Mouse (Mus musculus): ENCODE results near the gene Slc35e2. TPM values are rescaled to one million over a fixed set of nuclear protein-coding genes. Genes with fewer than 3 reads are reported as not detected.

Slc35e2 gene
- polyA plus RNA-seq, 1 experiment from 2014 or later: 5.4 TPM

DNA sequence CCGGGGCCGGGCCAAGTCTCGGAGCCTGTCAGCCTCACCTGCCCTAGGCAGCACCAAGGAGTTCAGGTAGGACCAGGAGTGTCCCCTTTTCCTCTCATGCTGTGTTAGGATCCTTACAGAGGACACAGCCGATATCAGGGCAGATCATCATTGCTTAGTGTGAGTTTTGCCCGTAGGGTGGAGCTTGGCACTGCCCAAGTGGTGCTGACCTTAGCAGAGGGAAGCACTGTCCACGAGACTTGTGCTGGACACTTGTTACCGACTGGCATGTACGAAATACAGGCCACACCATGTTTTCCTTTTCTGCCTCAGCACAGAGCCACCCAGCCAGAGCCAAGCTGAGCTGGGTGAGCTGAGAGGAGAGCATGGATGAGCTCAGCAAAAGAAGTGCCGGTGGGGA lies 24.1 kb upstream of the Slc35e2 start:
- Histone ChIP-seq H3K9me3 (replicated peaks) (no peaks in the 10 kb centered on the region), H3K36me3 (replicated peaks) (peaks cover 35% of the 10 kb centered on the region), H3K4me2 (no peak overlapping the region), H3K27ac (replicated peaks) (no peak overlapping the region), H3K4me3 (replicated peaks) (no peak overlapping the region), H3K9ac (no peak overlapping the region), H3K27me3 (no peaks in the 10 kb centered on the region), H3K4me1 (replicated peaks) (peaks cover 31% of the 10 kb centered on the region)
- ATAC-seq (ENCODE audit: insufficient read depth): no peak
- 77% methylated on average over 9 of the region's 9 CpGs for WGBS (ENCODE audit: insufficient replicate concordance)

DNA sequence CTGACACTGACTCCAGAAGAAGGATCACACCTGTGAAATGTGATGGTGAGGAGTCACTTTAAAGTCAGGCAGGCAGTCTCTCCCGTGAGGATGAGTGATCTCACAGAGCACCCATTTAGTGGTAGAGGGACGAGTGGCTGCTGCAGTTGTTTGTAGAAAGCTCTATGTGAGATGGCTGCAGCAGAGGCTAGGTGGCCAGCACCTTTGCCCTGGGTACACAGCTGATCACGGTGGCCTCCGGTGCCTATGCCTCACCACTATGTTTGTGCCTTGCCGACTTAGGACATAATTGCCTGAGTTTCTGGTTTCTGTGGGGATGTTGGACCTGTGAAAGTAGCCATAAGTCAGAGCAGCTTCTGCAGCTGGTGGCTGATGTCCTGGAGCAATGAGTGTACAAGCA lies 23.5 kb upstream of the Slc35e2 start:
- Histone ChIP-seq H3K27me3 (no peaks in the 10 kb centered on the region), H3K9me3 (replicated peaks) (no peaks in the 10 kb centered on the region), H3K4me1 (replicated peaks) (peaks cover 34% of the 10 kb centered on the region), H3K27ac (replicated peaks) (no peak overlapping the region), H3K36me3 (replicated peaks) (peaks cover 40% of the 10 kb centered on the region), H3K4me3 (replicated peaks) (no peak overlapping the region), H3K9ac (no peak overlapping the region), H3K4me2 (no peak overlapping the region)
- WGBS (ENCODE audit: insufficient replicate concordance): 73% methylated on average over 5 of the region's 5 CpGs
- no peak for ATAC-seq (ENCODE audit: insufficient read depth)

DNA sequence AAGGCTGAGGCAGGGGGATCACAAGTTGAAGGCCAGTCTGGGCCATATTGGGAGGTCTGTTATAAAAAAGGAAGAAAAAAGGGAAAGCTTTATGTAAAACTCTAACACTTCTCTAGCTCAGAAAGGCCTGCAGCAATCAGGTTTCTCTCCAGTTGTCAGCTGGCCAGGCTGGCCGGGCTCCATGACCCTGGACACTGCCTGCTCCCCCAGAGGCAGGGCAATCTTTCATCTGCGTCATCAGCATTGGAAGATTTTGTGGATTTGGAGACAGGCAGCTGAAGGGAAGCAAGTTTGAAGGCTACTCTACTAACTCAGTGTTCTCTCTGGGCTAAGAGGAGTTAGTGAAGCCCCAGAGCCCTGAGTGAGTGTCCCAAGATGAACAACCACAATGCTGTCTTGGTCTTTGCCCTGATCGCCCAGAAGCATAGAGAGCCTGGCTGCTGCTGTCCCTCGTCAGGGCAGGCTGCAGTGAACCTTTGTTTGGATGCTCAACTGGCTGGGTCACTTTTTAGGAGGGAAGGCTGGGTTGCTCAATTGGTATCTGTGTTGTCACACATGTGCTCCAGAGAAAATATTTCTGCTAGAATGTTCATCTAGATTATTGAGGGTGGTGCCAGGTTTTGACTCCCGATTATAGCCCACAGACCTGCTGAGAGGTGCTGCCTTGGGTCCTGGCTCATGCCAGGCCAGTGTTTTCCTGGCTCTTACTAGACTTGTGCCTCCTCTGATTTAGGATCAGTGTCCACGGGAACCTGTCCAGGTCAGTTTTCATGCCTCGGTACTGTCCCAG lies 22.7 kb upstream of the Slc35e2 start:
- no peak overlapping the region; the same call in 1 of the 2 replicates for H3K27ac ChIP-seq (replicated peaks)
- H3K9ac ChIP-seq: no peak overlapping the region
- H3K4me3 ChIP-seq (replicated peaks): no peak overlapping the region
- H3K9me3 ChIP-seq (replicated peaks): no peaks in the 10 kb centered on the region
- H3K4me2 ChIP-seq: no peak overlapping the region
- no peaks in the 10 kb centered on the region for H3K27me3 ChIP-seq
- peaks cover 29% of the 10 kb centered on the region for H3K4me1 ChIP-seq (replicated peaks)
- no peak for ATAC-seq (ENCODE audit: insufficient read depth)
- H3K36me3 ChIP-seq (replicated peaks): peaks cover 41% of the 10 kb centered on the region
- 70% methylated on average over 7 of the region's 7 CpGs for WGBS (ENCODE audit: insufficient replicate concordance)

DNA sequence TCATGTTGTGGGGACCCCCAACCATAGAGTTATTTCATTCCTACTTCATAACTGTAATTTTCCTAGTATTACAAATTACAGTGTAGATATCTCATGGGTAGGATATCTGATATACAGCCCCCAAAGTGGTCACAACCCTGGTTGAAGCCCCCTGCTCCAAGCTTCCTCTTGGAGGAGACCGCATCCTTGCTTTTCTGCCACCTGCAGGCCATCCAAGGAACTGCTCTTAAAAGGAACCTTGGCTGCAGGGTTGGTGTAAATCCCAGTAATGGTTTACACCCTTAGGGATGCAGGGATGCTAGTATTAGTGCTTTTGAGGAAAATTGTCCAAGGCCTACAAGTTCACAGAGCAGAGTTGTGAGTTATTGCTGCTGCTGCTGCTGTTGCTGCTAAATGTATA lies 20.8 kb upstream of the Slc35e2 start:
- H3K27me3 ChIP-seq: no peaks in the 10 kb centered on the region
- H3K4me2 ChIP-seq: no peak overlapping the region
- no peak overlapping the region for H3K27ac ChIP-seq (replicated peaks)
- no peaks in the 10 kb centered on the region for H3K9me3 ChIP-seq (replicated peaks)
- peaks cover 60% of the 10 kb centered on the region for H3K36me3 ChIP-seq (replicated peaks)
- H3K4me1 ChIP-seq (replicated peaks): peaks cover 20% of the 10 kb centered on the region
- ATAC-seq (ENCODE audit: insufficient read depth): no peak
- no peak overlapping the region for H3K9ac ChIP-seq
- H3K4me3 ChIP-seq (replicated peaks): no peak overlapping the region
- WGBS (ENCODE audit: insufficient replicate concordance): 31% methylated on average over 1 of the region's 1 CpGs

DNA sequence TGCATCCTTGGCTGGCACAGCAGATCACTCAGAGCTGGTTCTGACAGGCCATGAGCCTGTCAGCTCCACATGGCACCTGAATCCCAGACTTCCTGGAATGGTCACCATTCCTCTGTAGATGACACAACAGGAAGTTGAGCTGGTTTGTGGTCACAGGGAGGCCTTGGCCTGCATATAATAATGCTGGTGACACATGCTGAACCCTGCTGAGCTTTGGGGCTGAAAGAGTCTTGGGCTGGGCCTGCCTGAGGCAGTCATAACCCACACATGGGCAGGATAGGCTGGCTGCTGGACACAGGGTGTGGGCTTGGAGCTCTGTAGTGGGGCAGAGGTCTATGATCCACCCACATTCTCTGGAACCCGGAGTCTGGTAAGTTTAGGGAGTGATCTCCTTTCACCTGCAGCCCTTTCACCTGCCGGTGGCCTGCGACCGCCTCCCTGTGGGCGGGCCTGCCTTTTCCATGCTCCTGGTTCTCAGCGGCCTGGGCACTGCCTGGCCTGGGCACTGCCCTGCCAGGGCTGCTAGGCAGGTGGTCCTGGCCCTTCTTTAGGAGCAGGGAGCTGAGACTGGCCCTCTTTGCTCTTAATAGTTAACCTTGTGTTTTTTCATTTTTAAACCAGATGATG lies 18.8 kb upstream of the Slc35e2 start:
- Histone ChIP-seq H3K4me1 (replicated peaks) (peaks cover 15% of the 10 kb centered on the region), H3K27me3 (no peaks in the 10 kb centered on the region), H3K27ac (replicated peaks) (no peak overlapping the region), H3K9ac (no peak overlapping the region), H3K9me3 (replicated peaks) (no peaks in the 10 kb centered on the region), H3K36me3 (replicated peaks) (peaks cover 72% of the 10 kb centered on the region), H3K4me3 (replicated peaks) (no peak overlapping the region), H3K4me2 (no peak overlapping the region)
- no peak for ATAC-seq (ENCODE audit: insufficient read depth)
- WGBS (ENCODE audit: insufficient replicate concordance): 76% methylated on average over 6 of the region's 6 CpGs

DNA sequence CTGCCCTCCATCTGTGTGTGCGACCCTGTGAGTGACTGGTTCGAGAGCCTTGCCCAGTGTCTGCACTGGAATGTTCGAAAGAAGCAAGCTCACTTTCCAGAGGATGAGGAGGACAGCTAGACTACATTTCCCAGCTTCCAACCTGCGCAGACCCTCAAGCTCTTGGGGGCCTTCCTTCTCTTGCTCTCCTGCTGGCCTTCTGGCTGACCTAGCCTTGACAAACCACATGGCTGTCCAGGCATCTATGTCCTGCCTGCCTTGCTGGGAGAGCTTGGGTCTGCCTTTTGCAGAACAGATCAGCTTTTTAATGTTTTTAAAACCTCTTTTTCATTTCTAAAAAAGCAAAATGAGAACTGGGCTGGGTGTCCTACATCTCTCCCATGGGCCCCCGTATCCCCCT lies 11.9 kb upstream of the Slc35e2 start:
- no peak for ATAC-seq (ENCODE audit: insufficient read depth)
- no peak overlapping the region for H3K9ac ChIP-seq
- no peak overlapping the region for H3K4me2 ChIP-seq
- H3K27ac ChIP-seq (replicated peaks): no peak overlapping the region
- no peak overlapping the region for H3K4me3 ChIP-seq (replicated peaks)
- H3K4me1 ChIP-seq (replicated peaks): no peaks in the 10 kb centered on the region
- H3K36me3 ChIP-seq (replicated peaks): peaks cover 63% of the 10 kb centered on the region
- 82% methylated on average over 5 of the region's 5 CpGs for WGBS (ENCODE audit: insufficient replicate concordance)
- no peaks in the 10 kb centered on the region for H3K27me3 ChIP-seq
- H3K9me3 ChIP-seq (replicated peaks): no peaks in the 10 kb centered on the region

DNA sequence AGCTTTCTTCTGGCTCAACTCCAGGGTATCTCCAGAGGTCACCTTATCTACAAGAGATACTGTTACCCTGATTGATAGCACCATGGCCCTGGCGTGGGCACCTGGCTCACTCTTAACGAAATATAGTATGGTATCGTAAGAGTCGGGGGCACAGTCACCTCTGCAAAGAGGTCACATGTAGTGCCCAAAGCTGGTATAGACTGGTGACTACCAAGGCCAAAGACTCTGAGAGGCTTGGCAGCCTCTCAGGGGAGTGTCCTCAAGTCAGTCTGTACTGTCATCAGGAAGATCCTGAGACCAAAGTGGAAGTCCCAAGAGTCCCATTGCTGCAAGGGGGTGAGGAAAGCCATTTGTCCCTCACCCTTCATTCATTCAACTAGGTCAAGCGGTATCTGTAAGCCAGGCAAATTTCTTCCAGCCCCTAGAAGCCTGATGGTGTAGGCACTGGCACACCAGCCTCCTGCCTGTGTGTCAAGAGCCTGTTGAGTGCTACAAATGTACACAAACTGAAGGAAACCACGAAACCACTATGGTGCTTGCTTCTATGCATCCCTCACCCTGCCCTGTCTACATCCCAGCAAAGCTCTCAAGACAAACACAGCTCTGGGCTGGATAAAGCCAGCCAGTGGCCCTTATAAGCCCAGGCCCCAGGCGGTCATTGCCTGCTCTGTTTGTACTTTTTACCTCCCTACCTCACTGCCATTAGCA lies 10.1 kb upstream of the Slc35e2 start:
- no peaks in the 10 kb centered on the region for H3K27me3 ChIP-seq
- 57% methylated on average over 7 of the region's 7 CpGs for WGBS (ENCODE audit: insufficient replicate concordance)
- peaks cover 45% of the 10 kb centered on the region for H3K36me3 ChIP-seq (replicated peaks)
- H3K9me3 ChIP-seq (replicated peaks): no peaks in the 10 kb centered on the region
- H3K4me2 ChIP-seq: no peak overlapping the region
- no peak overlapping the region for H3K27ac ChIP-seq (replicated peaks)
- H3K4me3 ChIP-seq (replicated peaks): no peak overlapping the region
- H3K9ac ChIP-seq: no peak overlapping the region
- H3K4me1 ChIP-seq (replicated peaks): peaks cover 3% of the 10 kb centered on the region
- ATAC-seq (ENCODE audit: insufficient read depth): no peak

DNA sequence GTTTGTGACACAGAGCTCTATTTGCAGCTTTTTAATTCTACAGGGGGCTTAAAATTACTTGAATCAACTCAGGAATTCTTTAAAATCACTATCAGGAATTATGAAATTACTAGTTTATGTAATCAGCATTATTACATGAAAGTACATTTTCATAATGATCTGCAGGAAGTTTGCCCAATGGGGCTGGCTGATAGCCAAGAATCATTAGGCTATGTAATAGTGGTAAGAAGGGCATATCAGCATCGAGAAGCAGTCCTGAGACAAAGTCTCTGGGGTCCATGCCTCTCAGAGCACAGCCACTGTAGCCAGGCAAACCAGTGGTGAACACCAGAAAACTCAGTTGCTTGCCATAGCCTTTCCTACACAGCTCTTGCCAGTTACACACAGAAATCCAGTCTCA lies 7.4 kb upstream of the Slc35e2 start:
- Histone ChIP-seq H3K4me2 (no peak overlapping the region), H3K27me3 (no peaks in the 10 kb centered on the region), H3K27ac (replicated peaks) (no peak overlapping the region), H3K9ac (no peak overlapping the region), H3K4me1 (replicated peaks) (peaks cover 25% of the 10 kb centered on the region), H3K36me3 (replicated peaks) (peaks cover 19% of the 10 kb centered on the region), H3K4me3 (replicated peaks) (no peak overlapping the region), H3K9me3 (replicated peaks) (no peaks in the 10 kb centered on the region)
- no peak for ATAC-seq (ENCODE audit: insufficient read depth)
- 28% methylated on average over 1 of the region's 1 CpGs for WGBS (ENCODE audit: insufficient replicate concordance)

DNA sequence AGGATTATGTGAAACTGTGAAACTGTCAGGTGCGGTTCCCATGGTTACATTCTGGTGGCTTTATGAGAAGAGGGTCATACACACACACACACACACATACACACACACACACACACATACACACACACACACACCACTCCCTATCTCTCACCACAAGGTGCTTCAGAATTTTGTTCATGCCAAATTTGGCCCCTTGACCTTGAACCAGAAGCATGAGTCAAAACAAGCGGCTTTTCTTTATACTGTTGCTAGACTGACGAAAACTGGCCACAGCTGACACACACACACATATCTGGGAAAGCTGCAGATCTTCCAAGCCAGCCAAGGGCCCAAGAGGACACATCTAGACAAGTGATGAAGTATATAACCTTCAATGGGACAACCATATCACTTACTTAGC lies 5.4 kb upstream of the Slc35e2 start:
- Histone ChIP-seq H3K27me3 (no peaks in the 10 kb centered on the region), H3K36me3 (replicated peaks) (0 out of 2 replicates have a peak, but pooled peaks cover 3% of the 10 kb centered on the region), H3K4me2 (no peak overlapping the region), H3K9ac (no peak overlapping the region), H3K4me3 (replicated peaks) (no peak overlapping the region), H3K4me1 (replicated peaks) (peaks cover 40% of the 10 kb centered on the region), H3K27ac (replicated peaks) (no peak overlapping the region), H3K9me3 (replicated peaks) (no peaks in the 10 kb centered on the region)
- no peak for ATAC-seq (ENCODE audit: insufficient read depth)
- 55% methylated on average over 3 of the region's 3 CpGs for WGBS (ENCODE audit: insufficient replicate concordance)

DNA sequence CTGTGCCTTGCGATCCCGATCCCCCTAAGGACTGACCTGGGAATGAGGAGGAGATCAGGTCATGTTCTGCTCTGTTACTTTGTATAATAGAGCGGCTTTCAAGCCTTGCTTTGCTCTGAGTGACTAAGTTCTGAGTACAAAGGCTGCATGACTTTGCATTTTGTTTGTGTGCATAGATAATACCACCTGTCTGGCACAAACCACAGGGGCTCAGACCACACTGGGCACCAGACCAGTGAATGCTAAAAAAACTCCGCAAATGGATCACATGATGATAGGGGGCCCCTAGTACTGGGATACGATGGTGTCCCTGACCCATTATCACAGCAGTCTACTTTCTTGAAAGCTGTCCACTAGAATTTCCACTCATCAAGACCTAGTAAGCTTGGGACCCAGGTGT lies 4.6 kb upstream of the Slc35e2 start:
- Histone ChIP-seq H3K9ac (no peak overlapping the region), H3K27me3 (no peaks in the 10 kb centered on the region), H3K36me3 (replicated peaks) (no peaks in the 10 kb centered on the region), H3K27ac (replicated peaks) (no peak overlapping the region), H3K4me1 (replicated peaks) (peaks cover 43% of the 10 kb centered on the region), H3K4me3 (replicated peaks) (no peak overlapping the region), H3K4me2 (peak overlapping the region; percentile 4; the same call in 1 of the 2 replicates), H3K9me3 (replicated peaks) (no peaks in the 10 kb centered on the region)
- no peak for ATAC-seq (ENCODE audit: insufficient read depth)
- 41% methylated on average over 5 of the region's 5 CpGs for WGBS (ENCODE audit: insufficient replicate concordance)

DNA sequence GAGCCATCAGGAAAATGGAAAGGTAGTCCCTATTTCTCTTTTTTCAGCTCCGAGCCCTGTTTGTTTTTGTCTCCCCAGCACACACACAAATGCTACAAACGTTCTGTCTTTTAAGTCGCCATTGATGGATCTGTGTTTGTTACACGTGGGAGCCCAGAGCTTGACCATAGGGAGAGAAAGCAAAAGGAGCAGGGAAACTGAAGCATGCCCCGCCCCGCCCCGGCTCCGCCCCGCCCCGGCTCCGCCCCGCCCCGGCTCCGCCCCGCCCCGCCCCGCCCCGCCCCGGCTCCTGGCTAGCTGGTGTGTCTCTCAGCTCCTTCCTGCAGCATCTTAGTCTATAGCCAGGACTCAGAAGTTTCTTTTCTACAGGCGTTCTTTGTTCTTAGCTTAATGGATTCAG lies 2.7 kb upstream of the Slc35e2 start:
- Histone ChIP-seq H3K4me1 (replicated peaks) (peaks cover 60% of the 10 kb centered on the region), H3K36me3 (replicated peaks) (0 out of 2 replicates have a peak, but pooled peaks cover 8% of the 10 kb centered on the region), H3K27ac (replicated peaks) (no peak overlapping the region), H3K9me3 (replicated peaks) (no peaks in the 10 kb centered on the region), H3K4me2 (no peak overlapping the region), H3K4me3 (replicated peaks) (no peak overlapping the region), H3K27me3 (no peaks in the 10 kb centered on the region), H3K9ac (no peak overlapping the region)
- 20% methylated on average over 16 of the region's 20 CpGs for WGBS (ENCODE audit: insufficient replicate concordance)
- ATAC-seq (ENCODE audit: insufficient read depth): no peak

All from liver, embryonic 15.5 days (tissue).